Mouse (Mus musculus) right cerebral cortex, postnatal 10 days (tissue): ENCODE measurements around the gene B4galt7.
"Not testable (repeated sequence)": the region's sequence is repeated elsewhere in the genome, so short reads cannot be mapped to it uniquely, and the experiment has no call there.

Source experiments
- DNase-seq, 2 experiments: peaks; one replicate each; pipeline ENCODE4 v3.0.0; 2021; ENCODE audit warnings: low spot score in 2 of 2

Gene B4galt7

GRCm38 (mm10) chr13:55599566-55600540 is at the start of gene B4galt7:
B4galt7 (plus strand) TSS chr13:55599896.
- peak; percentile 89 for DNase-seq

- DNase-seq = no peak
Observed at GRCm38 (mm10) chr13:55555921-55556320, 43.8 kb upstream of the B4galt7 start.

- no peak for DNase-seq
Observed at GRCm38 (mm10) chr13:55557499-55557898, 42.2 kb upstream of the B4galt7 start.

- DNase-seq = no peak
Observed at GRCm38 (mm10) chr13:55563266-55563879, 36.3 kb upstream of the B4galt7 start.

GRCm38 (mm10) chr13:55567001-55567400 is 32.7 kb upstream of the B4galt7 start:
- DNase-seq = no peak

- no peak for DNase-seq
Observed at GRCm38 (mm10) chr13:55567949-55568348, 31.7 kb upstream of the B4galt7 start.

- DNase-seq = not testable (repeated sequence)
Observed at GRCm38 (mm10) chr13:55568524-55568923, 31.2 kb upstream of the B4galt7 start.

GRCm38 (mm10) chr13:55569726-55570285 is 29.9 kb upstream of the B4galt7 start:
- peak; percentile 57 to 69 for DNase-seq

- peak; percentile 62 to 67 for DNase-seq
Observed at GRCm38 (mm10) chr13:55570286-55570973, 29.3 kb upstream of the B4galt7 start.

GRCm38 (mm10) chr13:55571027-55571751 is 28.5 kb upstream of the B4galt7 start, which contains the start of gene Fam193b:
Fam193b (minus strand) TSS chr13:55571120.
- peak; percentile 95 to 96 for DNase-seq

- no peak for DNase-seq
Observed at GRCm38 (mm10) chr13:55571977-55572376, 27.7 kb upstream of the B4galt7 start.

GRCm38 (mm10) chr13:55573432-55573831 is 26.3 kb upstream of the B4galt7 start, which contains the start of gene Tmed9:
Tmed9 (plus strand) TSS chr13:55573732.
- DNase-seq = no peak

- DNase-seq = no peak
Observed at GRCm38 (mm10) chr13:55574321-55574720, 25.4 kb upstream of the B4galt7 start.

GRCm38 (mm10) chr13:55575932-55576331 is 23.8 kb upstream of the B4galt7 start:
- no peak for DNase-seq

- not testable (repeated sequence) for DNase-seq
Observed at GRCm38 (mm10) chr13:55576872-55577271, 22.8 kb upstream of the B4galt7 start.

GRCm38 (mm10) chr13:55578086-55578485 is 21.6 kb upstream of the B4galt7 start:
- DNase-seq = no peak

GRCm38 (mm10) chr13:55591961-55592490 is 7.7 kb upstream of the B4galt7 start:
- no peak for DNase-seq

GRCm38 (mm10) chr13:55592512-55593253 is 7.0 kb upstream of the B4galt7 start:
- DNase-seq = peak; percentile 98 to 99

GRCm38 (mm10) chr13:55593254-55593747 is 6.4 kb upstream of the B4galt7 start:
- no peak for DNase-seq

- peak; percentile 55 to 73 for DNase-seq
Observed at GRCm38 (mm10) chr13:55595375-55595774, 4.3 kb upstream of the B4galt7 start.
